Mouse (Mus musculus) heart, embryonic 16.5 days (tissue): Measurements from ENCODE around the gene Nme7. TPM values are rescaled to one million over a fixed set of nuclear protein-coding genes. Genes with fewer than 3 reads are reported as not detected.

Experiments
- ATAC-seq: fragments of 200-750 bp; cut with Nextera tagmentation; replicated peaks from 2 replicates; pipeline ENCODE4 v1.8.0; 2017; ENCODE audit warnings: moderate number of reproducible peaks; ENCODE audit not compliant: insufficient read depth, low FRiP score; ENCODE audit errors: extremely low read depth
- H3K27ac ChIP-seq: fragments of 300-500 bp; sonication (generic); 2 replicates; pipeline ENCODE4 v1.5.1; 2014; ENCODE audit warnings: mild to moderate bottlenecking, low read length, control low read depth, moderate library complexity
- H3K27me3 ChIP-seq: fragments of 300-500 bp; sonication (generic); 2 replicates; pipeline ENCODE4 v1.6.1; 2014; ENCODE audit warnings: low read length, mixed read lengths; ENCODE audit not compliant: control insufficient read depth, insufficient read depth
- H3K36me3 ChIP-seq: fragments of 300-500 bp; sonication (generic); 2 replicates; pipeline ENCODE4 v1.6.1; 2014; ENCODE audit not compliant: control insufficient read depth, insufficient read depth
- H3K4me1 ChIP-seq: fragments of 300-500 bp; sonication (generic); 2 replicates; pipeline ENCODE4 v1.6.1; 2014; ENCODE audit warnings: low read length, mixed read lengths; ENCODE audit not compliant: control insufficient read depth, insufficient read depth
- H3K4me2 ChIP-seq: fragments of 300-500 bp; sonication (generic); 2 replicates; pipeline ENCODE4 v1.6.1; 2014; ENCODE audit warnings: low read depth, mild to moderate bottlenecking, control low read depth, low read length
- H3K4me3 ChIP-seq: fragments of 300-500 bp; sonication (generic); 2 replicates; pipeline ENCODE4 v1.5.1; 2014; ENCODE audit warnings: mild to moderate bottlenecking, control low read depth, low read length
- H3K9ac ChIP-seq: fragments of 300-500 bp; sonication (generic); 2 replicates; pipeline ENCODE4 v1.6.1; 2014; ENCODE audit warnings: low read length, control low read depth
- H3K9me3 ChIP-seq: fragments of 300-500 bp; sonication (generic); replicated peaks from 2 replicates; pipeline ENCODE4 v1.6.1; 2016; ENCODE audit warnings: low read length; ENCODE audit not compliant: control insufficient read depth
- WGBS: fragments of 180-500 bp; shearing (Covaris S2); extraction: QIAGEN DNeasy Blood & Tissue Kit; methylation state at CpG from one replicate; pipeline ENCODE4 v1.1.7; 2014; 5-methylcytosine and 5-hydroxymethylcytosine counted together
- polyA plus RNA-seq: library from polyadenylated mRNA; unstranded; fragments of >200 nt; fragmentation: Nextera tagmentation; extraction: Ambion mirVana; gene quantifications from 2 replicates; pipeline ENCODE4 v1.2.1, GENCODE M21; 2015

The Nme7 gene
- polyA plus RNA-seq, 1 experiment from 2014 or later = 21.9 TPM

DNA sequence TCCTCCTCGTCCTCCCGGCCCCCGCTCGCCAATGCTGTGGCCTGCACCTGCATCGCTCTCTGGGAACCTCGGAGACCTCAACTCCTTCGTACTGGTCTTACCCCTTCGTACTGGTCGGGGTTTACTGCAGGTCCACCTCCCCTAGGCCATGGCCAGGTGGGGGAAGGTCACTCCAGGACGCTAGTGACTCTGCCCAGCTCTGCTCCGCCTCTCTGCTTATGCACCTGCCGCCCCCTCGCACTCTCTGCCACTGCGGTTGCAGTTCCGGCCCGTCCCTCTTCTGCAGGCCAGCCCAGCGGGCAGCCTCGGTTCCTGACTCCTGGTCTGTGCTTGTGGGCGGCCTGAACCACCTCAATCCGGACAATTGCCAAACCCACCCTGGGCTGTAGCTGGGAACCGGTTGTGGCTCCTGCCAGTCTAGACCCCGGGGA is 154.7 kb downstream of the Nme7 start:
- Histone ChIP-seq H3K27ac (peak overlapping the region; percentile 98), H3K9ac (peak overlapping the region; percentile 99), H3K36me3 (no peaks in the 10 kb centered on the region), H3K4me1 (peaks cover 39% of the 10 kb centered on the region), H3K9me3 (no peaks in the 10 kb centered on the region), H3K4me3 (peak overlapping the region; percentile 87), H3K4me2 (peak overlapping the region; percentile 61), H3K27me3 (peaks cover 2% of the 10 kb centered on the region; the same call in 1 of the 2 replicates)
- ATAC-seq = peak; percentile 25
- 1% methylated on average over 22 of the region's 22 CpGs for WGBS

DNA sequence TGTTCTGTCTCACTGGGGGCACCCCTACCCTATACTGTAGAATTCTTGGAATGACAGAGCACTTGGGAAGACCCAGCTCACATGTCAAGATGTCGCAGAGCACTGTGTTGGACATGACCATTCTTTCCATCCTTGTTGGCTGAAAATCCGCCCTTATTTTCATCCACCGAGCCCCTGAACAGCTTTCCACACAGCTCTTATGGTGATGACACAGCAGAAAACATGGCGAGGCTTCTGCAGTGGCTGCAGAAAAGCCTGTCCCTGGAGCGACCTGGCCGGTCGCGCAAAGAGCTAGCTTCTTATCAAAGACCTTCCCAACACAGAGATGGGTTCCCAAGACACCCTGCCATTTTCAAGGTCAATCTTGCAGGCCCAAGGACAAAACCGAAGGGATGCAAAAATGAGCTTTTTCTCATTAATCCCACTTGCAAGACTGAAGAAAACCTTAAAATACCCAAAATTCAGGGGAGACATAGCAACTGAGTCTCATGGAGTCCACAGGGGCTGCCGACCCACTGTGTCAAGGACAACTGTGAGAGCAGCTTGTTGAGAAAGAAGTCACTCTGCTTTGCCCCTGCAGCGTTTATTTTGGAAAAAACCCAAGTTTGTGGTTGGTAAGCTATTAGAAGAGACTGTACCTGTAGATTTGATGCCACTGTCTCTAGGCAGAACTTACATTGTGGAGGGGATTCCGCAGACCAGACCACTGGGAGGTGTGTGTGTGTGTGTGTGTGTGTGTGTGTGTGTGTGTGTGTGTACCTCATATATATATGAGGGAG is 155.4 kb downstream of the Nme7 start:
- H3K27me3 ChIP-seq = peaks cover 2% of the 10 kb centered on the region; the same call in 1 of the 2 replicates
- H3K4me3 ChIP-seq = peak overlapping the region; percentile 87
- no peaks in the 10 kb centered on the region for H3K36me3 ChIP-seq
- H3K9ac ChIP-seq = peak overlapping the region; percentile 99
- ATAC-seq = no peak
- 41% methylated on average over 12 of the region's 12 CpGs for WGBS
- H3K27ac ChIP-seq = peak overlapping the region; percentile 98
- H3K4me1 ChIP-seq = peaks cover 33% of the 10 kb centered on the region
- no peaks in the 10 kb centered on the region for H3K9me3 ChIP-seq
- peak overlapping the region; percentile 61 for H3K4me2 ChIP-seq

DNA sequence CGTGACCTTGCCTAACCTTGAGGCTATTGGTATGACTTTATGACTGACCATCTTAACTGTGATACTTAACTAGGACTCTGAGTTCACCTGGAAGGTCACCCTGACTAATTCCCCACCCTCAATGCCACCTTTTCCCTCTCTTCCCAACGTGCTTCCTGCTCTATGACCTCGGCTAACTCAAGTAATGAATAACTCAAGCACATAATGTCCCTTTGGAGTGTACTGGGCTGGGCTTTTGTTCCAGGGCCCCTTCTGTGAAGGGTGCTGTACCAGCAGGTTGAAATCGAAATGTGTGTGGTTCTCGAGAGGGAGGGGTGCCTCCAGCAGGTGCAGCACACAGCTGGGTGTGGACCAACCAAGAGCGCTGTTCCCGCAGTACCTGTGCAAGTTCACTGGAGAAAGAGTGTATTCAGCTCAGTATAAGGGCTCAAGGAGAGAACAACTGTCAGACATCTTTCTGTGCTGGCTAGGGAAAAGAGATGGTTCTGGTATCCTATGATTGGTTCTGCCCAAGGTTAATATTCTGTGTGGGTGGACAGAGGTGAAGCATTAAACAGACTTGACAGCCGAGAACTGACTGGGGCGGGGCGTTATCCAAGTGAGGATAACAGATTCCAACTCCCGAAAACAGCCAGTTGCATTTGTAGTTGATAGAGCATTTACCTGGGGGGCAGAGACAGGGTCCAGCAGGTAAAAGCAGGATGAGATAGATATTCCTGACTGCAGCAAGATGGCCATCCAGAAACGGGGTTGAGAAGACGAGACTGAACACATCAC is 157.2 kb downstream of the Nme7 start:
- H3K27ac ChIP-seq = peak overlapping the region; percentile 82
- 59% methylated on average over 13 of the region's 13 CpGs for WGBS
- ATAC-seq = no peak
- peak overlapping the region; percentile 4; the same call in 1 of the 2 replicates for H3K4me3 ChIP-seq
- peak overlapping the region; percentile 3 for H3K9ac ChIP-seq
- H3K9me3 ChIP-seq = no peaks in the 10 kb centered on the region
- H3K4me2 ChIP-seq = peak overlapping the region; percentile 44
- peaks cover 28% of the 10 kb centered on the region for H3K4me1 ChIP-seq
- H3K36me3 ChIP-seq = no peaks in the 10 kb centered on the region
- peaks cover 2% of the 10 kb centered on the region; the same call in 1 of the 2 replicates for H3K27me3 ChIP-seq

DNA sequence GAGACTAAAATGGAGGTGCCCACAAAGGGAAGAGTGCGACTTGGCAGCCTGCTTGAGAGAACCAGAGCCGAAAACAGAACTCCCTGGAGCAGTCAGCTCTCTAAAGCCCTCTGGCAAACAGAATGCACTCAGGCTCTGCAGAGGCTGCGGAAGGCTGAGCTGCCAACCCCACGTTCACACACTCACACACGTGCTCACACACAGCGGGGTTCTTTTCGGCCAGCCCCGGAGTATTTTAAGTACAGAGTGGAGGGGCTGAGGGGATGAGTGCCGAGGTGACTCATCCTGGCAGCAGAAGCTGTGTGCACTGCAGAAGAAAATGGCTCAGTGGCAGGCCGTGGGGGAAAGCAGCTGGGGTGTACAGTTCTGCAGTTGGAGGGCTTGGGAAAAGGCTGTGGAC is 157.8 kb downstream of the Nme7 start:
- H3K9ac ChIP-seq = peak overlapping the region; percentile 3
- H3K9me3 ChIP-seq = no peaks in the 10 kb centered on the region
- peak overlapping the region; percentile 44 for H3K4me2 ChIP-seq
- ATAC-seq = peak; percentile 38
- H3K36me3 ChIP-seq = no peaks in the 10 kb centered on the region
- H3K4me1 ChIP-seq = peaks cover 28% of the 10 kb centered on the region
- H3K27ac ChIP-seq = peak overlapping the region; percentile 82
- H3K27me3 ChIP-seq = peaks cover 2% of the 10 kb centered on the region; the same call in 1 of the 2 replicates
- 22% methylated on average over 10 of the region's 10 CpGs for WGBS
- peak overlapping the region; percentile 4; the same call in 1 of the 2 replicates for H3K4me3 ChIP-seq

DNA sequence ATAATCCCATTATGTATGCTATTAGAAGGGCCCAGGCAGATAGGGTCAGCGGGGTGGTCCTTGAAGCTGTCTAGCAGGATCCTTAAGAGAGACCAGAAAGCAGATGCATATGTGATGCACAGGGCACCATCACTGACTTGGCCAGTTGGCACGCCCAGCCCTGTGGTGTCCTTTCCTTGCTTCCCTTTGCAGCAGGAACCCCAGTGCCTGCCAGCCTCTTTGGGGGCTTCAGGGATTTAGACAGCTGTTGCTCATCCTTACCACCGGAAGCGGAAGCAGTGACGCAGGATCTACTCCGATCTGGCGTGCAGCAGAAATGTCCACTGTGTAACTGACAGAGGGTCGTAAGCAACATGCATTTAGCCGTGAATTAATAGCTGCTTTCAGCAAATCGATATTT is 163.5 kb downstream of the Nme7 start:
- WGBS = 90% methylated on average over 10 of the region's 10 CpGs
- Histone ChIP-seq H3K36me3 (no peaks in the 10 kb centered on the region), H3K27me3 (no peaks in the 10 kb centered on the region), H3K4me3 (no peak overlapping the region), H3K9ac (no peak overlapping the region), H3K27ac (no peak overlapping the region), H3K9me3 (no peaks in the 10 kb centered on the region), H3K4me2 (no peak overlapping the region), H3K4me1 (peaks cover 2% of the 10 kb centered on the region; the same call in 1 of the 2 replicates)
- no peak for ATAC-seq

DNA sequence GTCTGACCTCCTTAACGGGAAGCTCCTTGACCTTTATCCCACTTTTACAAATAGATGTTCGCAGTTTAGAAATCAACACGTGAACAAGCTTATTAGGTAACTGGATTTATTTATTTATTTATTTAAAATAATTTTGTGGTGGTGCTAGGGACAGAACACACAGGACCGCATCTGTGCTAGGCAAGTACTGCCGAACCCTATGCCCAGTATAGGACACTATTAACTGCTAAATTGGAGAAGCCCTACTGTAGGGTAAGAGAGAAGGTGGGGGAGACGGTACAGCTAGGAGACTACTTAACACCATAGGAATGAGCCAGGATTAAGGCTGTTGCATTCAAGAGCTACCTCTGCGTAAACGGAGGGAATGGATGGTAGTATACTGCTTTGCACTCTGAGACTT is 164.4 kb downstream of the Nme7 start:
- no peak for ATAC-seq
- no peaks in the 10 kb centered on the region for H3K4me1 ChIP-seq
- H3K9me3 ChIP-seq = no peaks in the 10 kb centered on the region
- no peak overlapping the region for H3K4me3 ChIP-seq
- no peaks in the 10 kb centered on the region for H3K36me3 ChIP-seq
- H3K9ac ChIP-seq = no peak overlapping the region
- H3K27me3 ChIP-seq = no peaks in the 10 kb centered on the region
- H3K4me2 ChIP-seq = no peak overlapping the region
- H3K27ac ChIP-seq = no peak overlapping the region
- 83% methylated on average over 8 of the region's 8 CpGs for WGBS

DNA sequence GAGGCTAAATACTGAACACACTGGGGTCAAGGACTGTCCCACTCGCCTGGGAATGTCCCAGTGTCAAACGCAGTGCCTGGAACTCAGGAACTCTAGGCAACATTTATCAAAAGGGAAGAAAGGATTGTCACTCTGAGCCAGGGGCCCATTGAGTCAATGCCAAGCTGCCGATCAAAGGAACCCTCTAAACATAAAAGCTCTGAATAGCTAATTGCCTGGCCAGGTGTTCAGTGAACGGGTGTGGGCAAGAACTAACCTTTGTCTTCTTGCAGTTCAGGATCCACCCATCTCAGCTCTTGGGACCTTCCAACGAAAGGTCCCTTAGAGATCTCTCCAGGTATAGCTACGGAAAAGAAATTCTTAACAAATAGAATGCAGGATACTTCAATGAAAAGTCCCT is 167.1 kb downstream of the Nme7 start:
- no peak for ATAC-seq
- H3K36me3 ChIP-seq = no peaks in the 10 kb centered on the region
- H3K9me3 ChIP-seq = no peaks in the 10 kb centered on the region
- 70% methylated on average over 6 of the region's 6 CpGs for WGBS
- H3K4me1 ChIP-seq = peaks cover 17% of the 10 kb centered on the region
- no peaks in the 10 kb centered on the region for H3K27me3 ChIP-seq
- H3K9ac ChIP-seq = no peak overlapping the region
- H3K4me3 ChIP-seq = no peak overlapping the region
- no peak overlapping the region for H3K4me2 ChIP-seq
- H3K27ac ChIP-seq = no peak overlapping the region

DNA sequence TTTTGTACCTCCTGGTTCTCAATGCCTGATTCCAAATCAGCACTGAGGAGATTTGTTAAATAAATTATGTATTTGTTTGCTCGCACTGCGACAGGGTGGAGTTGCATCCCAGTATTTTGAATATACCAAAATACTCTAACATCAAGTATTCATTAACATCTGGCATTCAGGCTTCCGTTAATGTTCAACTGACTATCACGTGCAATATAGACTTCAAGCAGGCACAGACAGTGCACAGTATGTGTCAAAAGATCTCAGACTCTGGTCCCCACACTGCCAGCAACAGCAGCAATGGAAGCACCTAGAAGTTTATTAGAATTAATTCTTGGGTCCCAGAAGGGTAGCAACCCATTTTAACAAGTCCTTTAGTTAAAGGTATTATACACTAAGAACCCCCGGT is 167.7 kb downstream of the Nme7 start:
- H3K4me3 ChIP-seq = no peak overlapping the region
- no peaks in the 10 kb centered on the region for H3K36me3 ChIP-seq
- no peak overlapping the region for H3K27ac ChIP-seq
- H3K4me2 ChIP-seq = no peak overlapping the region
- no peak overlapping the region for H3K9ac ChIP-seq
- H3K9me3 ChIP-seq = no peaks in the 10 kb centered on the region
- WGBS = 89% methylated on average over 5 of the region's 5 CpGs
- H3K27me3 ChIP-seq = no peaks in the 10 kb centered on the region
- no peak for ATAC-seq
- H3K4me1 ChIP-seq = peaks cover 17% of the 10 kb centered on the region

DNA sequence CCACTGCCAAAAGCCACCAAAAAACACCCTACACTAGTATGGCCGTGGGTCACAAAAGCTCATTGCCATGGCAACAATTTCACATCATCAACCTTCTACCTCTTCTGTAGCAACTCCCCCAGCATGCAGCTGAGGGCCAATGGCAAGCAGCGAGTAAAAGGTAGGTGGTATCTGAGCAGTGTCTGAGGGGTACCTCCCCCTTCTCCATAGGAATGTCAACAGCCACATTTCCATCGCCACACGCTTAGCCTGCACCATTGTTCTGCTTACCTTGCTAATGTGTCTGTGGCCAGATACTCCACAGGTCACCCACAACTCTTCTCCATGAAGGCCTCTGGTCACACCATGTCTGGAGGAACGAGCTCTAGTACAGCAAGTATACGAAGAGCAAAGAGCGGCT is 169.5 kb downstream of the Nme7 start:
- H3K27ac ChIP-seq = no peak overlapping the region
- 88% methylated on average over 7 of the region's 7 CpGs for WGBS
- no peak for ATAC-seq

More for the DNA sequence above, 169.5 kb downstream of the Nme7 start:
- H3K4me2 ChIP-seq = no peak overlapping the region
- no peak overlapping the region for H3K9ac ChIP-seq
- H3K9me3 ChIP-seq = no peaks in the 10 kb centered on the region
- peaks cover 17% of the 10 kb centered on the region for H3K4me1 ChIP-seq
- H3K36me3 ChIP-seq = no peaks in the 10 kb centered on the region
- no peak overlapping the region for H3K4me3 ChIP-seq
- H3K27me3 ChIP-seq = no peaks in the 10 kb centered on the region
